Mouse (Mus musculus) left cerebral cortex, adult 18-20 months (tissue): ENCODE data around the gene Sp1. TPM values are rescaled to one million over a fixed set of nuclear protein-coding genes. Genes with fewer than 3 reads are reported as not detected.

Source experiments
- DNase-seq, 2 experiments: peaks; one replicate each; pipeline ENCODE4 v3.0.0; 2021 to 2022; ENCODE audit warnings: low spot score in 2 of 2, mixed read lengths in 1 of 2
- total RNA-seq, 2 experiments: library from RNA; stranded (reverse); gene quantifications; 2 replicates each; pipeline ENCODE4 v1.2.3; 2021

Gene Sp1
- total RNA-seq, 2 experiments from 2014 or later: 23.8 to 32.2 TPM

DNA sequence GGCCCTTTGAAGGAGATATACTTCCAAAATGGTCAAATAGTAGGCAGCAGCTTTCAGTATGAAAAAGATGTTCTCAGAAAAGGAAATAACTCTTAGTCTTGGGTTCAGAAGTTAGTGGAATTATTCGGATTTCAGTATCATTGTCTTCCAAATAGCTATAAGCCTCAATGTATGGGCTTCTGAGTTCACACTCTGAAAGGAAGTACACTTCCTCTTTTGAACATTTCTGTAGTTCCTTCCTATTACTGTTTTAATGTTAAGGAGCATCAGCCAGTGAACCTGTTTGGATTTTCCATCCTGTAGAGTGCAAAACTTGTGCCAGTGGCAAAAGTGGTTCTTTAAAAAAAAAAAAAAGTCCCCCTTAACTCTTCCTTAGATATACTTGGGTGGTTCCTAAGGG lies 26.1 kb downstream of the Sp1 start:
- DNase-seq: no peak

GRCm38 (mm10) chr15:102433173-102433572 lies 27.2 kb downstream of the Sp1 start:
- no peak for DNase-seq

GRCm38 (mm10) chr15:102442490-102442889 lies 36.5 kb downstream of the Sp1 start:
- DNase-seq: peak; percentile 81 to 84

DNA sequence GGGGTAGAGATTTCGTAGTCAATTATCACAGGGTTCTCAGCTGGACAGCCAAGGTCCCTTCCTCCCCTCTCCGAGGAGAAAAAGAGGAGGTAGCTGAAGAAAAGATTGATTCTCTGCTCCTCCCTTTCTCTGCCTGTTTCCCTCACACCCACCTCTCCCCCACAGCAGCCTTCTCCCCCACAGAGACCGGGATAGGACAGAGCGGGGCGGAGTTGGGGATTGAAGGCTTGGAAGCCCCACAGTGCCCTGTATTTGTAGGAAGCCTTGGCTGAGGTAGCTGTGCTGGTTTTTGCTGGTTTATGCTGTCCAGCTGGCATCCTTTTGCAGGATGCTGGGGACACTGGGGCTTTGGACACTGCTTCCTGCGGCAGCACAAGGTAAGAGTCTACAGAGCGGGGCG lies 39.2 kb downstream of the Sp1 start, which contains the start of gene Amhr2:
Gene Amhr2, plus strand, starts transcription at position 222 of the 400 bp plus-strand sequence.
- no peak for DNase-seq

DNA sequence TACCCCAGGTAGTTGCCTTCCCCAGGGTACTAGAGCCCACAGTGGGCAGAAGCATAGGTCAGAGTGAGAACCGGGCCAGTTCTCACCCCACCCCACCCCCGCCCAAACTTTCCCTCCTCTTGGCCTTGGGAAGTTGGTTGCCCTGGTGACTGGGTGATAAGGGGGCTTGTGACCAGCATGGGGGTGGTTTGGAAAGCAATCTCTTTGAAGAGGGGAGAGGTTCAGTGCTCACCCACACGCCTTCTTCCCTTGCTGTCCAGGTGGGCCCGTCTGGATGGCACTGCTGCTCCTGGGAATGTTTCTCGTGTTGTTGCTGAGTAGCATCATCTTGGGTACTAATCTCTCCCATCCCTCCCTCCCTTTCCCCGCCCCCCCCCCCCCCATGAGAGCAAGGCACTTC lies 40.5 kb downstream of the Sp1 start:
- no peak for DNase-seq

GRCm38 (mm10) chr15:102449366-102449765 lies 43.4 kb downstream of the Sp1 start:
- no peak for DNase-seq

DNA sequence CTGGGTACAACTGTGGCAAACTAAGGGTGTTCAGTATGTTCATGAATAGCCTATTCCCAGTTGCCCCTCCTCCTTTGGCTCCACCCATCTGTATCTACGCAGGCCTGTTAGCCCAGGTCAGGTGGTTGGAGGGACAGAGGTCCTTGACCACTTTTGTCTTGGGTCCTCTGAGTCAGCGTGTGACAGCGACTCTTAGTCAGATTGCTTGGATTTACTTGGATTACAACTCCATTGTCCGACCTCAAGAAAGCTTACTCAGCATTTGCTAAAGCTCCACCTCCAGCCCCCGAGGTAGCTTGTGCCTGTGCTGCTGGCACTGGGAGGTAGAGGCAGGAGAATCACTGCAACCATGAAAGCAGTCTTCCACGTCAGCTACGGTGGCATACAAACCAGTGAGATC lies 45.0 kb downstream of the Sp1 start:
- no peak for DNase-seq

GRCm38 (mm10) chr15:102451666-102452430 lies 45.9 kb downstream of the Sp1 start:
- no peak for DNase-seq

- no peak for DNase-seq
These were observed 50.0 kb downstream of the Sp1 start for GRCm38 (mm10) chr15:102455993-102456392.

GRCm38 (mm10) chr15:102458050-102458736 lies 52.2 kb downstream of the Sp1 start:
- no peak for DNase-seq

DNA sequence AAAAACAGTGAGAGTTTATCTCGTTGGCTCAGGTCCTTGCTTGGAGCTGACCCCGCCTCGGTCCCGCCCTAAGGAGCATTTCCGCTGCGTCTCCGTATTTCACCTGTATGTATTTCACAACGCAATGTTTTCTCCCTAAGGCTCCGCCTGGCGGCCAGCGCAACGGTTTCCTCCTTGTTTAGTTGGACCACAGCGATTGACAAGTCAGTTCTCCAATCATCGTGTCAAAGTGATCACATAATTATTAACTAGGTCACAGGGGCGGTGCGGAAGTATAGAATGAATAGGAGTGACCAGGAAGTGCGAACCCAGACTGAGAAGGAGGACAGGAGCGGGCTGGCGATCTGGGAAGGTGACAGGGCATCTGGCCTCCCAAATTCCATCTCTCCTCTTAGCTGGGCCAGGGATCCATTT lies 53.0 kb downstream of the Sp1 start, which contains the start of gene Prr13:
Gene Prr13, plus strand, starts transcription at position 125 of the 414 bp plus-strand sequence.
- peak; percentile 89 to 91 for DNase-seq

GRCm38 (mm10) chr15:102459381-102459780 lies 53.4 kb downstream of the Sp1 start:
- no peak for DNase-seq

DNA sequence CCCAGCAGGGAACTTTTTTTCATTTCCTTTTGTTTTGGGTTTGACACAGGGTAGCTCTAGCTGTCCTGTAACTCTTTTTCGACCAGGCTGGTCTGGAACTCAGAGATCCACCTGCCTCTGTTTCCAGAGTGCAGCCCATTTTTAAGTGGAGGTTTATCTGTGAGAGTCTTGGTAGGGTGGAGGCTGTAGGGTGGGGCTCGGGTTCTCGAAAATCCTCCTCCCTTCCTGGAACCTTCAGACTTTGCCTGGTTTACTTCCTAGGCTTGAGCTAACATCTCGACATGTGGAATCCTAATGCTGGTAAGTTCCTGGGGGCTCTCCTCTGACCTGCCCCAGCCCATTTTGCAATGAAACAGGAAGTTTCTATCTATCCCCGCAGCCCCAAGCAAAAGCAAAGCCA lies 53.9 kb downstream of the Sp1 start:
- no peak for DNase-seq

GRCm38 (mm10) chr15:102460409-102460808 lies 54.5 kb downstream of the Sp1 start:
- no peak for DNase-seq

GRCm38 (mm10) chr15:102460971-102461370 lies 55.0 kb downstream of the Sp1 start:
- DNase-seq: no peak

DNA sequence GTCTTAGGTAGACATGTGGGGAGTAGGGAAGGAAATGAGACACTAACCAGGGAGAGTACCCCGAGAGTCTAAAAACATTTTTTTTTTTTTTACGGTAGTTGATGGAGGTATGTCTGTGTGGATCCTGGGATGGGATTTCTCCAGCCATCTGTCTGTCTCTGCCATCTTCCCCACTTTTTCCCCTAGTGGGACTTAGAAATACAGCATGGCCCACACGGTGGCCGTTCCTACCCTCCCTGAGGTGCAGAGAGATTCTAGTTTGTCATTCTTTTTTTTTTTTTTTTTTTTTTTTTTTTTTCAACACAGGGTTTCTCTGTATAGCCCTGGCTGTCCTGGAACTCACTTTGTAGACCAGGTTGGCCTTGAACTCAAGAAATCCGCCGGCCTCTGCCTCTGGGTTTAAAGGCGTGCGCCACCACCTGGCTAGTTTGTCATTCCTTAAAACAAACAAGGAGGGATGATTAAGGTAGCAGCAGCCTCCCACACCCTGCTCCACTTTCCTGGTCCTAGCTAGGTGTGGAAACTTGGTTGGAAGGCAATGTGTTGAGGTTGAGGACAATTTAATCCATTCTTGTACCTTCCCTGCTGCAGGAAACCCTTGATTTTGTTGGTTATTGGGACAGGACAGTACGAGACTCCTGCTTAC lies 55.6 kb downstream of the Sp1 start:
- DNase-seq: no peak

DNA sequence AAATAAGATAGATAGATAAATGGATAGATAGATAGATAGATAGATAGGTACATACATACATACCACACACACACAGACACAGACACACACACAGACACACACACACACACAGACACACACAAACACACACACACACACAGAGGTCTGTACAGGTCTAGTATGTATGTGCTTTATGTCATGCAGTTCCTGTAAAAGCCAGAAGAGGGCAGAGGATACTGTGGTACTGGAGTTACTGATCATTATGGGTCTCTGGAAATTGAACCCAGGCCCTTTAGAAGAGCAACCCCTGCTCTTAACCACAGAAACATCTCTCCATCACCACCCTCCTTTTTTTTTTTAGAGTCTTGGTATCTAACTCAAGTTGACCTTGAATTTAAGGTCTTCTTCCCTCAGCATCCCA lies 57.7 kb downstream of the Sp1 start:
- no peak for DNase-seq

GRCm38 (mm10) chr15:102468675-102469370 lies 62.9 kb downstream of the Sp1 start:
- no peak for DNase-seq

DNA sequence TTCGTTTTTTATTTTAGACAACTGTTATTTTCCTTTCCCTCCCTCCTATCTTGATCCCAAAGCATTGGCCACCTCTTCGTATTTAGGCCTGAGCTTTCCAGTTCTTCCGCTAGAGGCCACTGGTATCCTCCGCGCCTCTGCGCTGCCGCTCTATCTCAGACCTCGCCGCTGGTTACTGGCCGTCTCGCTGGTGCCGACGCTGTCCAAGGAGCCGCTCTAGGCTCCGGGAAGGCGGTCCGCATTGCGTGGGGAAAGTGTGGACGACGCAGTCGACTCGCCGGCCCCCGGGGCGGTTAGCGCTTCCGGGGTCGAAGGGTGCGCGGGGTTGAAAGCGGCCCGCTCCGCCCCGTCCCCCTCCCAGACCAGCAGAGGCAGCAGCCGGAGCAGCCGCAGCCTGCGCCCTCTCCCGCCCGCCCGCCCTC lies 64.3 kb downstream of the Sp1 start, which contains the start of gene Pcbp2:
Gene Pcbp2, plus strand, starts transcription at position 357 of the 422 bp plus-strand sequence.
- DNase-seq: peak; percentile 94 to 96

DNA sequence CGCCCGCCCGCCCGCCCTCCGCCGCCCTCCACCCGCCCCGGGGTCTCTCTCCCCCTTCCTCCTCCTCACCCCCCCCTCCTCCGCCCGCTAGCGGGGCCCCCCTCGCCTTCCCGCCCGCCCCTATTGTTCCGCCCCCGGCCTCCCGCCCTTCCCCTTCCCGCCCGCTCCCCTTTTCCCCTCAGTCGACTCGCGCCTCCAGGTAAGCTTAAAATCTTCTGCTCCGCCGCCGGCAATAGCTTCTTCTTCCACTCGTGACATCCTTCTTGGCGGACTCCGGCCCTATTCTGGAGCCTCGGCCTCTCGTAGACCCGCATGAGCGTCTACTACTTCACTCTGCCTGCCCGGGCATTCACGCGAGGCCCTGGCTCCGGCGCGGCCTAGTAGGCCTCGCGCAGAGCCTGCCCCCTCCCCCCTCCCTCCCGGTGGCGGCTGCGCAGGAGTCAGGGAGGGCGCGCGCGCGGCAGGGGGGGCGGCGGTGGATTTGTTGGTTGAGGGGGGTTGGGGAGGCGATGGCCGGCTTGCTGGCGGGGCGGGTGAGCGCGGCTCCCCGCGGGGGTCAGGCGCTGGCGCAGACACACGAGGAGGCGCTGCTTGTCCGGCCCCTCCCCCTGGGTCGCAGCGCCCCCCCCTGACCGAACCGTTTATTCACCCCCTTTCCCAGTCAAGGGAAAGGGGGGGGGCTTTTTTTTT lies 64.8 kb downstream of the Sp1 start:
- peak; percentile 60 to 72 for DNase-seq

DNA sequence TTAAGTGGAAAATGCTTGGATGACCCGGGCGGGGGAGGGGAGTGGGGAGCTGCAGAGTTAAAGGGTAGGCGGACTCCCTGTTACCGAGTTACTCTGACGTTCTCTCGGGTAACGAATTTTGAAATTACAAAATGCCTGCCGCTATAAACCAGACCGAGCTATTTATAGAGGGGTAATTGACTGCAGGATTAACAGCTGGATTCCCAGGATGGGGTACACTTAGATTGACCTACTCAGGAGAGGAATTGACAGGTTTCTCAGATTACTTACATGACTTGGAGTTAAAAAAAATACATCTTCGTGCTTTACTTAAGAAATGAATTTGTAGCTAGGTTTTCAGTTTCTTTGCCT lies 65.3 kb downstream of the Sp1 start:
- no peak for DNase-seq
